Mouse (Mus musculus): ENCODE data around the gene Hs2st1.

DNA sequence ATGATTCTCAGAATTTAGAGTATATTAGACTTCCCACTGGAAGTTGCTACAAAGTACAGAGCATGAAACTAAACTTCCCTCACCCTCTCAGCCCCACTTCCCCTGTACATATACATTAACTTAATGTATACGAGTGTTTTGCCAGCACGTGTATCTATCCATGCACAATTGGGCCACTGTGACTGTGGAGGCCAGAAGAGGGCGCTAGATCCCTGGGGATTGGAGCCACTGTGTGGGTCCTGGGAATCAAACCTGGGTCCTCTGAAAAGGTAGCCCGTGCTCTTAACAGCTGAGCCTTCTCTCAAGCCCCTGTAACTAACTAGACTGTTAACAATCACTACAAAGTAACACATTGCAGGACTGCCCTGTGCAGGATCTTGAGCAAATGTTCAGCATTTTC, 36.5 kb upstream of the Hs2st1 start:
- no peak for TF ChIP-seq CHD1 (IDR thresholded peaks at IDR 0.05; ENCODE audit: low read depth, low read length)
- no peak for TF ChIP-seq POLR2A (IDR thresholded peaks at IDR 0.05; ENCODE audit: low read depth, low read length)
- peak; percentile 14 to 62; a peak in 2 of 4 replicates for TF ChIP-seq CTCF (conservative IDR thresholded peaks at IDR 0.05 in 1 of 2, IDR thresholded peaks at IDR 0.05 in 1 of 2; ENCODE audit: low read depth in 2 of 2, low read length in 2 of 2)
- TF ChIP-seq MAFK (IDR thresholded peaks at IDR 0.05; ENCODE audit: insufficient replicate concordance, low read length): no peak
- TF ChIP-seq CHD2 (IDR thresholded peaks at IDR 0.05; ENCODE audit: low read length): no peak
- TF ChIP-seq KAT2A (IDR thresholded peaks at IDR 0.05; ENCODE audit: insufficient replicate concordance, low read length): no peak
- no peak for TF ChIP-seq POLR2AphosphoS2 (IDR thresholded peaks at IDR 0.05; ENCODE audit: low read depth, low read length)
- no peak for TF ChIP-seq HCFC1 (IDR thresholded peaks at IDR 0.05; ENCODE audit: low read depth, low read length)
- no peak for TF ChIP-seq MAZ (IDR thresholded peaks at IDR 0.05; ENCODE audit: low read depth, low read length)
- no peak for TF ChIP-seq ZKSCAN1 (IDR thresholded peaks at IDR 0.05; ENCODE audit: borderline replicate concordance, low read depth, low read length)

Data from CH12.LX (cell line).